Mouse (Mus musculus) ES-E14 (cell line): Measurements from ENCODE around the gene Celsr3. TPM values are rescaled to one million over a fixed set of nuclear protein-coding genes. Genes with fewer than 3 reads are reported as not detected.

Experiments used
- DNase-seq: peaks from one replicate; pipeline ENCODE4 v3.0.0-alpha.2; 2013; ENCODE audit warnings: low read depth, low spot score
- H3K27ac ChIP-seq: 2 replicates; pipeline ENCODE4 v1.5.1; 2012; ENCODE audit warnings: low read depth, mild to moderate bottlenecking, low read length, moderate library complexity, mixed read lengths; ENCODE audit not compliant: poor library complexity, insufficient read depth, severe bottlenecking
- H3K36me3 ChIP-seq: 2 replicates; pipeline ENCODE4 v1.6.1; 2012; ENCODE audit warnings: mild to moderate bottlenecking, low read length, moderate library complexity, mixed read lengths; ENCODE audit not compliant: control insufficient read depth, poor library complexity, insufficient read depth, severe bottlenecking
- H3K4me1 ChIP-seq, 2 experiments: fragments of 150-350 bp in 1 of 2; sonication (generic) in 1 of 2; 2 replicates each; pipeline ENCODE4 v1.6.1; 2012; ENCODE audit warnings: low read length in 2 of 2, mild to moderate bottlenecking in 1 of 2, mixed read lengths in 1 of 2; ENCODE audit not compliant: control insufficient read depth in 2 of 2, insufficient read depth in 2 of 2, poor library complexity in 1 of 2
- H3K4me3 ChIP-seq, 2 experiments: fragments of 150-350 bp in 1 of 2; sonication (generic) in 1 of 2; 2 replicates each; pipeline ENCODE4 v1.5.1; 2012; ENCODE audit warnings: low read length in 2 of 2, low read depth in 1 of 2, mild to moderate bottlenecking in 1 of 2, mixed read lengths in 1 of 2; ENCODE audit not compliant: insufficient read depth in 1 of 2, poor library complexity in 1 of 2, severe bottlenecking in 1 of 2
- H3K9ac ChIP-seq: 2 replicates; pipeline ENCODE4 v1.6.1; 2012; ENCODE audit warnings: low read depth, mild to moderate bottlenecking, low read length, mixed read lengths; ENCODE audit not compliant: poor library complexity, insufficient read depth, severe bottlenecking
- H3K9me3 ChIP-seq: fragments of 150-350 bp; sonication (generic); 2 replicates; pipeline ENCODE4 v1.6.1; 2012; ENCODE audit warnings: low read depth, mild to moderate bottlenecking, low read length; ENCODE audit not compliant: control insufficient read depth, insufficient read depth
- CHD2 ChIP-seq: IDR thresholded peaks from 2 replicates; pipeline ENCODE4 v1.6.1; 2014; ENCODE audit warnings: mild to moderate bottlenecking, low read depth, low read length, inconsistent platforms
- HCFC1 ChIP-seq: IDR thresholded peaks from 2 replicates; pipeline ENCODE4 v1.6.1; 2012; ENCODE audit warnings: low read length, inconsistent platforms, borderline replicate concordance; ENCODE audit not compliant: insufficient read depth
- MAFK ChIP-seq: IDR thresholded peaks from 2 replicates; pipeline ENCODE4 v1.6.1; 2014; ENCODE audit warnings: mild to moderate bottlenecking, low read depth, low read length, inconsistent platforms; ENCODE audit not compliant: insufficient read depth
- ZC3H11A ChIP-seq: IDR thresholded peaks from 2 replicates; pipeline ENCODE4 v1.6.1; 2012; ENCODE audit warnings: low read depth, mild to moderate bottlenecking, inconsistent platforms, low read length, borderline replicate concordance
- ZNF384 ChIP-seq: IDR thresholded peaks from 2 replicates; pipeline ENCODE4 v1.6.1; 2012; ENCODE audit warnings: low read depth, low read length, inconsistent platforms
- in situ Hi-C, 2 experiments: fragments of 600-800 bp; cut with MboI; formaldehyde crosslinking; loops; one replicate each; pipeline ENCODE4 v1.15.1; 2025; ENCODE audit warnings: low sequenced_read_pairs in 2 of 2, inconsistent platforms in 1 of 2; ENCODE audit not compliant: unreplicated experiment in 2 of 2
- total RNA-seq: library from RNA; depleted of rRNA; stranded (reverse); fragments of 300-350 nt; gene quantifications from 2 replicates; pipeline ENCODE4 v1.2.3, GENCODE M21; 2012

Celsr3 gene
- total RNA-seq, 1 experiment, result 4.3 TPM

DNA sequence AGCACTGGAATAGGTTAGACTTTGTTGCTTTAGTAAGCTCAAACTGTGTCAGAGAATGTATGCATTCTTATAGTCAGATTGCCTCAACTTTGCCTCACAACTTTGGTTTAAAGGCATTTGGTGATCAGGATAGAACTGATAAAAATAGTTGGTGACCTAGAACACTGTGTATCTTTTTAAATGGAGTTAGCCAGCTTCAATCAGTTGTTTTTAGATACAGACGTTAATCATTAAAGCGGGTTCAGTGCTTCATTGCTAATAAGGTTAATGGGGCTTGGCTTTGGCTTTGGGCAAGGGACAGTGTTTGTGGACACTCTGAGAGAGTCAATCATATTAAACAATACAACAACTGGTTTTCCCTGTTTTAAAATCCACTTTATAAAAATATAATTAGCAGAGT is 30.8 kb upstream of the Celsr3 start:
- no peak overlapping the region for H3K9ac ChIP-seq
- H3K27ac ChIP-seq, result no peak overlapping the region
- peaks cover 13% of the 10 kb centered on the region for H3K36me3 ChIP-seq
- TF ChIP-seq ZNF384 (no peak), HCFC1 (no peak), ZC3H11A (no peak), CHD2 (no peak), MAFK (no peak)
- no peak for DNase-seq
- peaks cover 2 to 13% of the 10 kb centered on the region in 2 experiments; a peak in 2 of 4 replicates for H3K4me1 ChIP-seq
- in situ Hi-C loops, result no loop called here
- H3K4me3 ChIP-seq, result no peak overlapping the region
- no peaks in the 10 kb centered on the region for H3K9me3 ChIP-seq

- peak; percentile 31 for DNase-seq
- peaks cover 2 to 13% of the 10 kb centered on the region in 2 experiments; a peak in 2 of 4 replicates for H3K4me1 ChIP-seq
- no peak overlapping the region for H3K9ac ChIP-seq
- no peaks in the 10 kb centered on the region for H3K9me3 ChIP-seq
- no peak for TF ChIP-seq CHD2
- no peak for TF ChIP-seq HCFC1
- TF ChIP-seq ZNF384, result no peak
- no peak for TF ChIP-seq ZC3H11A
- no peak for TF ChIP-seq MAFK
- H3K4me3 ChIP-seq, result peak overlapping the region in 1 of 2 experiments; percentile 43; a peak in 2 of 4 replicates
- H3K27ac ChIP-seq, result no peak overlapping the region
- in situ Hi-C loops, result no loop called here
- H3K36me3 ChIP-seq, result peaks cover 13% of the 10 kb centered on the region
These were observed 30.4 kb upstream of the Celsr3 start for GRCm38 (mm10) chr9:108795762-108796161.

DNA sequence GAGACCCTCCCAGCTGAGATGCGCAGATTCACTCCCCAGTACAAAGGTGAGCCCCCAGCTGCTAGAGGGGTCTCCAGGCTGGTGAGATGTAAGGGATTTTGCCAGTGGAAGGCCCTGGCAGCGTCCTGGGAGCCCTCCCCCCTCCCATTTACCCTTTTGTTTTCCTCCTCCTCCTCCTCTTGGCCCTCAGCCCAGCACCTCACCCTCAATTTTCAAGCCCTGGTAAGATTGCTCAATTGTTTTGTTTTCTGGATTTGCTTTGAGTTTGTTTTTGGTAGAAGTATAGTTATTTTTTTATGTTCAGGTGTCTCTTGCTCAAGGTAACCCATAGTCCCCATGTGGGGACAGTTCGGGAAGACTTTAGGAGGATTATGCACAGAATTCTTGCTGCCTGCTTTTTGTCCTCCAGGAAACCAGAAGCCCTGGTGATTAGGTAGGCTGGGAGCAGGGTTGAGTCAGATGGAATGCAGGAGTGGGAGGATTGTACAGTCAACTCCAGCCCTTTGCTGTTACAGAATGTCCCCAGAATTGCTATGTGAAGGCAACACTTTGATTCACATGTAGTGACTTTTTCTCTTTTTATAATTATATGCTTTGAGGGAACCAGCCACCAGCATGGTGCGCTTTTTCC is 29.7 kb upstream of the Celsr3 start:
- Histone ChIP-seq H3K4me1 (peaks cover 2 to 13% of the 10 kb centered on the region in 2 experiments; a peak in 2 of 4 replicates), H3K27ac (no peak overlapping the region), H3K36me3 (peaks cover 13% of the 10 kb centered on the region), H3K9me3 (no peaks in the 10 kb centered on the region), H3K4me3 (peak overlapping the region in 1 of 2 experiments; percentile 43; a peak in 1 of 4 replicates), H3K9ac (no peak overlapping the region)
- in situ Hi-C loops, result no loop called here
- DNase-seq, result no peak
- TF ChIP-seq ZC3H11A (no peak), CHD2 (no peak)

- Histone ChIP-seq H3K4me3 (peak overlapping the region in 1 of 2 experiments; percentile 41; a peak in 2 of 4 replicates), H3K27ac (no peak overlapping the region), H3K4me1 (peaks cover 2 to 13% of the 10 kb centered on the region in 2 experiments; a peak in 2 of 4 replicates), H3K36me3 (peaks cover 13% of the 10 kb centered on the region), H3K9me3 (no peaks in the 10 kb centered on the region), H3K9ac (0 out of 2 replicates have a peak overlapping the region, but pooled peaks have one; percentile 38)
- no peak for DNase-seq
- in situ Hi-C loops, result no loop called here
- TF ChIP-seq HCFC1 (no peak), CHD2 (no peak), ZC3H11A (no peak), ZNF384 (no peak), MAFK (no peak)
These were observed 28.6 kb upstream of the Celsr3 start for GRCm38 (mm10) chr9:108797477-108797876.
